Mouse (Mus musculus) ES-E14 (cell line): ENCODE results near the gene Fam124b.

ENCODE experiments used
- CHD2 ChIP-seq: IDR thresholded peaks from 2 replicates; pipeline ENCODE4 v1.6.1; 2014; ENCODE audit warnings: mild to moderate bottlenecking, low read depth, low read length, inconsistent platforms
- HCFC1 ChIP-seq: IDR thresholded peaks from 2 replicates; pipeline ENCODE4 v1.6.1; 2012; ENCODE audit warnings: low read length, inconsistent platforms, borderline replicate concordance; ENCODE audit not compliant: insufficient read depth
- MAFK ChIP-seq: IDR thresholded peaks from 2 replicates; pipeline ENCODE4 v1.6.1; 2014; ENCODE audit warnings: mild to moderate bottlenecking, low read depth, low read length, inconsistent platforms; ENCODE audit not compliant: insufficient read depth
- ZC3H11A ChIP-seq: IDR thresholded peaks from 2 replicates; pipeline ENCODE4 v1.6.1; 2012; ENCODE audit warnings: low read depth, mild to moderate bottlenecking, inconsistent platforms, low read length, borderline replicate concordance
- ZNF384 ChIP-seq: IDR thresholded peaks from 2 replicates; pipeline ENCODE4 v1.6.1; 2012; ENCODE audit warnings: low read depth, low read length, inconsistent platforms

DNA sequence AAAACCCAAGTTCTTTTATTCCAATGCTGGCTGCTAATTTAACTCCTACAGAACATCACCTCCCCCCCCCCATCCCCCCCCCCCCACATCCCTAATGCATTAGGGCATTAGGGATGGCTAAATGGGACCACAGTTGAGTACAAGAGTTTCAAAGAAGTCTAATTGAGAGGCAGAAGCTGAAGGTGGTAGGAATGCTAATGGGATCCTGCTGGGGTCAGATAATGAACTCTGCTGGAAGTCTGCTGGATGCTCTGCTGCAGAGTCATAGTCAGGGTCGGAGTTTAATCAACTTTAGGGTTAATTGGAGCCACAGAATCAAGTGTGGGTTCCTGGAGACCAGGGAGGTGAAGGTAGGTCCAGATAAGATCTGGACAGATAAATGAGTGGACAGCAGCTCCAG is 17.9 kb upstream of the Fam124b start:
- TF ChIP-seq HCFC1: no peak
- no peak for TF ChIP-seq MAFK
- TF ChIP-seq CHD2: no peak
- no peak for TF ChIP-seq ZC3H11A
- no peak for TF ChIP-seq ZNF384
